Mouse (Mus musculus): Measurements from ENCODE around the gene Zfp184.
A peak's percentile ranks its signal among the peaks of the same experiment; 100 is the strongest.

Zfp184 gene

GRCm38 (mm10) chr13:21920681-21921233 lies 24.1 kb upstream of the Zfp184 start:
- no peak for DNase-seq (ENCODE audit: low spot score in 2 of 2)

- no peak for DNase-seq (ENCODE audit: low spot score in 2 of 2)
Observed at GRCm38 (mm10) chr13:21923417-21923816, 21.5 kb upstream of the Zfp184 start.

GRCm38 (mm10) chr13:21924734-21925335 lies 20.1 kb upstream of the Zfp184 start:
- DNase-seq (ENCODE audit: low spot score in 2 of 2) = no peak

GRCm38 (mm10) chr13:21930981-21931380 lies 13.9 kb upstream of the Zfp184 start:
- DNase-seq (ENCODE audit: low spot score in 2 of 2) = no peak

- DNase-seq (ENCODE audit: low spot score in 2 of 2) = no peak
Observed at GRCm38 (mm10) chr13:21931740-21932139, 13.2 kb upstream of the Zfp184 start.

GRCm38 (mm10) chr13:21933626-21934548 lies 11.0 kb upstream of the Zfp184 start:
- no peak for DNase-seq (ENCODE audit: low spot score in 2 of 2)

GRCm38 (mm10) chr13:21934982-21935791 lies 9.7 kb upstream of the Zfp184 start:
- DNase-seq (ENCODE audit: low spot score in 2 of 2) = peak; percentile 60 to 81

GRCm38 (mm10) chr13:21935833-21936232 lies 9.1 kb upstream of the Zfp184 start:
- no peak for DNase-seq (ENCODE audit: low spot score in 2 of 2)

- DNase-seq (ENCODE audit: low spot score in 2 of 2) = peak; percentile 55 to 82
Observed at GRCm38 (mm10) chr13:21936968-21937367, 7.9 kb upstream of the Zfp184 start.

- DNase-seq (ENCODE audit: low spot score in 2 of 2) = peak; percentile 89 to 91
Observed at GRCm38 (mm10) chr13:21940213-21940612, 4.7 kb upstream of the Zfp184 start.

GRCm38 (mm10) chr13:21940811-21941321 lies 4.0 kb upstream of the Zfp184 start:
- DNase-seq (ENCODE audit: low spot score in 2 of 2) = peak; percentile 79 to 86

GRCm38 (mm10) chr13:21943644-21944043 lies 1.2 kb upstream of the Zfp184 start:
- DNase-seq (ENCODE audit: low spot score in 2 of 2) = no peak

GRCm38 (mm10) chr13:21944592-21944925 lies 335 bp upstream of the Zfp184 start:
- DNase-seq (ENCODE audit: low spot score in 2 of 2) = no peak

GRCm38 (mm10) chr13:21969269-21969668 lies 24.4 kb downstream of the Zfp184 start:
- DNase-seq (ENCODE audit: low spot score in 2 of 2) = no peak

- no peak for DNase-seq (ENCODE audit: low spot score in 2 of 2)
Observed at GRCm38 (mm10) chr13:21969816-21970215, 24.9 kb downstream of the Zfp184 start.

GRCm38 (mm10) chr13:21971641-21972040 lies 26.7 kb downstream of the Zfp184 start:
- no peak for DNase-seq (ENCODE audit: low spot score in 2 of 2)

- peak; percentile 85 to 91 for DNase-seq (ENCODE audit: low spot score in 2 of 2)
Observed at GRCm38 (mm10) chr13:21974221-21974725, 29.4 kb downstream of the Zfp184 start.

- DNase-seq (ENCODE audit: low spot score in 2 of 2) = peak; percentile 78 to 81
Observed at GRCm38 (mm10) chr13:21974726-21975473, 30.0 kb downstream of the Zfp184 start.

- DNase-seq (ENCODE audit: low spot score in 2 of 2) = no peak
Observed at GRCm38 (mm10) chr13:21980981-21981802, 36.3 kb downstream of the Zfp184 start, which contains the start of gene Pom121l2. Gene Pom121l2 (plus strand): TSS chr13:21981194.

- DNase-seq (ENCODE audit: low spot score in 2 of 2) = peak in 1 of 2 experiments; percentile 14
Observed at GRCm38 (mm10) chr13:21981803-21982193, 36.9 kb downstream of the Zfp184 start.

Data from natural killer cell, adult 2 months (primary cell).